Mouse (Mus musculus): Measurements from ENCODE around the gene Mycs.

Mycs gene

GRCm38 (mm10) chrX:5469165-5469564, at the start of gene Mycs:
TSS of gene Mycs (minus strand) at chrX:5469265.
- in situ Hi-C loops (cut with MseI, MboI) = no loop called here

GRCm38 (mm10) chrX:5468022-5468421, 1.0 kb downstream of the Mycs start:
- in situ Hi-C loops (cut with MseI, MboI) = no loop called here

Measured in mouse trophoblast stem cell (cell line).